4 mouse cellular contexts compared by ENCODE assay signal in the genomic region with DNA sequence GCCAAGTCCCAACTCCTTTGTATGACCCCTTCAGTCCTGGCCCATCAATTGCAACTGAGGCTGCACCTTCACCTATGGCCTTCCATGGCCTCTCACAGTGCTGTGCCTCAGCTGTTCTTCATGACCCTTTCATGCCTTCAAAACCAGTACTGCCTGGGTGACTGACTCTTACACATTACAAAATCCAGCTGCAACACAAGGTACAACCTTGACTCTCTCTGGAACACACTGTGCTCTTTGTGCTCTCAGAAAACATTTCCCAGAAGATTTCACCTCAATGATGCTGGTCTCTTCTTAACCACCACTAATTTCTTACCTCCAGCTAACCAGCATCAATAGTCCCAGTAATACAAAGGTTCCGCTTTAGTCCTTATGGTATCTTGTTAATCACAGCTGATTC. TPM values are rescaled to one million over a fixed set of nuclear protein-coding genes. Genes with fewer than 3 reads are reported as not detected.
DNase-seq lines count a peak whose midpoint lies in the region; ATAC-seq and TF ChIP-seq lines count a peak whose summit lies in the region.
"Not testable (repeated sequence)": the region's sequence is repeated elsewhere in the genome, so short reads cannot be mapped to it uniquely, and the experiment has no call there.
"Had no signal": no experiment of that assay in that cellular context is flagged by ENCODE, and none has a peak within 500 bp of the region (broad histone marks: within the 10 kb centered on the region; RNA-seq: fewer than 3 reads in every experiment).

No protein-coding gene starts in this region.

- H3K27ac ChIP-seq in MEL (ENCODE audit: control insufficient read depth, low read depth, low read length); intestine, embryonic 14.5 days (ENCODE audit: low read depth); liver, adult 2 months (replicated peaks; ENCODE audit: insufficient read depth, low read depth, low read length): not testable (repeated sequence)

- TF ChIP-seq RAD21 in MEL (IDR thresholded peaks at IDR 0.05; ENCODE audit: low read depth, low read length), result not testable (repeated sequence)

- H3K4me2 ChIP-seq in intestine, embryonic 14.5 days (ENCODE audit: low read length), result not testable (repeated sequence)

- ATAC-seq in intestine, embryonic 14.5 days (replicated peaks; ENCODE audit: low FRiP score, low TSS enrichment, low read depth), result not testable (repeated sequence)

- H3K9me3 ChIP-seq in MEL (replicated peaks; ENCODE audit: insufficient read depth, low read length); intestine, embryonic 14.5 days (ENCODE audit: control insufficient read depth, low read length): not testable (repeated sequence)

- H3K4me3 ChIP-seq in MEL (ENCODE audit: control insufficient read depth in 1 of 2, insufficient read depth in 1 of 2, low read depth in 2 of 2, low read length in 2 of 2); intestine, embryonic 14.5 days (ENCODE audit: low read depth, low read length); liver, adult 2 months (ENCODE audit: insufficient read depth, low read depth, low read length): not testable (repeated sequence)

- peaks cover 14 to 15% of the 10 kb centered on the region in 2 experiments for H3K4me1 ChIP-seq in MEL (ENCODE audit: control insufficient read depth in 1 of 2, insufficient read depth in 2 of 2, low read length in 2 of 2)
- H3K4me1 ChIP-seq in intestine, embryonic 14.5 days (replicated peaks; ENCODE audit: control insufficient read depth, insufficient read depth, low read length), result not testable (repeated sequence)
- H3K4me1 ChIP-seq in liver, adult 2 months (ENCODE audit: control insufficient read depth, insufficient read depth, low read length), result peaks cover 11% of the 10 kb centered on the region

- not testable (repeated sequence) for DNase-seq in MEL (ENCODE audit: low read depth, low spot score)
- peak; percentile 12 for DNase-seq in intestine, embryonic 14.5 days (ENCODE audit: low spot score)
- DNase-seq in liver, adult 2 months (ENCODE audit: extremely low read depth, low read depth, low spot score), result peak; percentile 56

- not testable (repeated sequence) for TF ChIP-seq EP300 in MEL (IDR thresholded peaks at IDR 0.05; ENCODE audit: low read depth in 1 of 2, low read length in 2 of 2)

- TF ChIP-seq CTCF in MEL (IDR thresholded peaks at IDR 0.05 in 2 of 3, conservative IDR thresholded peaks at IDR 0.05 in 1 of 3; ENCODE audit: control insufficient read depth in 1 of 3, insufficient read depth in 1 of 3, low read depth in 2 of 3, low read length in 3 of 3, poor library complexity in 1 of 3, severe bottlenecking in 1 of 3); liver, adult 2 months (IDR thresholded peaks at IDR 0.05; ENCODE audit: low read depth, low read length): not testable (repeated sequence)

- peaks cover 0 to 25% of the 10 kb centered on the region in 2 experiments; a peak in 3 of 4 replicates for H3K36me3 ChIP-seq in MEL (ENCODE audit: control insufficient read depth in 1 of 2, insufficient read depth in 2 of 2, low read length in 2 of 2)
- H3K36me3 ChIP-seq in intestine, embryonic 14.5 days (ENCODE audit: control insufficient read depth, insufficient read depth, low read length); liver, adult 2 months (ENCODE audit: control insufficient read depth, insufficient read depth, low read length): not testable (repeated sequence)

- WGBS in intestine, embryonic 14.5 days, result 97% methylated on average over 1 of the region's 1 CpGs
- WGBS in liver, adult 2 months, result 93% methylated on average over 1 of the region's 1 CpGs

- H3K79me2 ChIP-seq in MEL (ENCODE audit: control insufficient read depth, insufficient read depth, low read length, poor library complexity), result peaks cover 24% of the 10 kb centered on the region
- peaks cover 18% of the 10 kb centered on the region for H3K79me2 ChIP-seq in liver, adult 2 months (ENCODE audit: control insufficient read depth, insufficient read depth, low read length)

- H3K9ac ChIP-seq in MEL (ENCODE audit: control insufficient read depth, low read depth, low read length, poor library complexity, severe bottlenecking); intestine, embryonic 14.5 days (ENCODE audit: low read length); liver, adult 2 months (ENCODE audit: low read depth, low read length): not testable (repeated sequence)

- TF ChIP-seq POLR2A in MEL (IDR thresholded peaks at IDR 0.05; ENCODE audit: control insufficient read depth in 1 of 2, insufficient read depth in 1 of 2, low read depth in 1 of 2, low read length in 2 of 2, poor library complexity in 1 of 2); liver, adult 2 months (IDR thresholded peaks at IDR 0.05; ENCODE audit: extremely low read depth, insufficient read depth, low read length): not testable (repeated sequence)

- H3K27me3 ChIP-seq in MEL (ENCODE audit: control insufficient read depth in 1 of 2, insufficient read depth in 2 of 2, low read length in 2 of 2); intestine, embryonic 14.5 days (replicated peaks; ENCODE audit: control insufficient read depth, insufficient read depth, low read length); liver, adult 2 months (ENCODE audit: control insufficient read depth, insufficient read depth, low read length): not testable (repeated sequence)

TF ChIP-seq in MEL, 35 proteins besides CTCF, POLR2A, EP300 and RAD21:
- 0 out of 2 replicates have a peak, but pooled peaks have one; percentile 35 for TF ChIP-seq RCOR1 (IDR thresholded peaks at IDR 0.05; ENCODE audit: low read depth, low read length)
TF ChIP-seq in MEL: peak in this region for 1; not testable (repeated sequence) for 34.

RNA-seq across cellular contexts. Expression of gene Stxbp3, which starts 6.6 kb away (rescaled TPM):
- total RNA-seq in MEL (2012; rRNA removed), result 19.2 and 32.2 TPM in 2 replicates
- polyA plus RNA-seq in MEL (2012; ENCODE audit: insufficient read depth in 1 of 2, insufficient read length in 2 of 2, low read depth in 1 of 2, low replicate concordance in 2 of 2, missing spikeins in 1 of 2), result 10 to 100 TPM in 1 of 2 experiments, not detected in 1; 15.9 TPM
- polyA plus RNA-seq in intestine, embryonic 14.5 days (2014; fragmentation: Nextera tagmentation; extraction: Ambion mirVana), result 38.7 and 41.5 TPM in 2 replicates
- 28.9 and 34.3 TPM in 2 replicates for total RNA-seq in liver, adult 2 months (2014; rRNA removed)
- polyA plus RNA-seq in liver, adult 2 months (2012; rRNA removed), result 6.0 and 6.7 TPM in 2 replicates

RNA-seq across cellular contexts. Expression of gene Fndc7, which starts 56.1 kb away (rescaled TPM):
- total RNA-seq in MEL (2012; rRNA removed), result 0.10 TPM in 1 of 2 replicates, not detected in the other
- under 1 TPM in 1 of 2 experiments, not detected in 1; 0.13 TPM for polyA plus RNA-seq in MEL (2012; ENCODE audit: insufficient read depth in 1 of 2, insufficient read length in 2 of 2, low read depth in 1 of 2, low replicate concordance in 2 of 2, missing spikeins in 1 of 2)
- polyA plus RNA-seq in intestine, embryonic 14.5 days (2014; fragmentation: Nextera tagmentation; extraction: Ambion mirVana), result 0.09 and 0.19 TPM in 2 replicates
- 0.09 and 0.13 TPM in 2 replicates for total RNA-seq in liver, adult 2 months (2014; rRNA removed)
- 0.02 and 0.09 TPM in 2 replicates for polyA plus RNA-seq in liver, adult 2 months (2012; rRNA removed)
- polyA plus RNA-seq: G1E had no signal
